Mouse (Mus musculus) MEL (cell line): Measurements from ENCODE around the gene Trpm3.

Source experiments
- EP300 ChIP-seq, 2 experiments: IDR thresholded peaks; 2 replicates each; pipeline ENCODE4 v1.6.1; 2011; ENCODE audit warnings: improper control_type of control experiment in 2 of 2, low read length in 2 of 2, low read depth in 1 of 2, mild to moderate bottlenecking in 1 of 2
- MAX ChIP-seq: IDR thresholded peaks from 2 replicates; pipeline ENCODE4 v1.6.1; 2011; ENCODE audit warnings: low read length, improper control_type of control experiment
- MXI1 ChIP-seq: IDR thresholded peaks from 2 replicates; pipeline ENCODE4 v1.6.1; 2011; ENCODE audit warnings: mild to moderate bottlenecking, low read depth, low read length, improper control_type of control experiment
- TAL1 ChIP-seq: IDR thresholded peaks from 2 replicates; pipeline ENCODE4 v1.6.1; 2012; ENCODE audit warnings: mild to moderate bottlenecking, inconsistent platforms, low read length, moderate library complexity, mixed read lengths
- ZNF384 ChIP-seq: IDR thresholded peaks from 2 replicates; pipeline ENCODE4 v1.6.1; 2012; ENCODE audit warnings: low read depth, mild to moderate bottlenecking, inconsistent platforms, low read length, improper control_type of control experiment

- TF ChIP-seq ZNF384 (no peak), MAX (no peak), EP300 (IDR thresholded peaks at IDR 0.05; ENCODE audit: low read depth in 1 of 2, low read length in 2 of 2) (no peak), MXI1 (no peak), TAL1 (no peak)
Observed at GRCm38 (mm10) chr19:22884357-22884756, 745.5 kb downstream of the Trpm3 start.
